Mouse (Mus musculus) T-helper 2 cell (primary cell): ENCODE measurements at regions not wholly inside any gene's neighbourhood (a gene's known extent, or its start where the extent isn't known, plus 50 kb on each side); places are given as distances from the start of the nearest gene placed in this dataset.

Experiments used
- in situ Hi-C: fragments of 300-600 bp; cut with MboI, MseI; formaldehyde crosslinking; loops from one replicate; pipeline ENCODE4 v1.15.1; 2025; ENCODE audit warnings: high pct_unique_total_duplicates

- in situ Hi-C loops = no loop called here
Observed at GRCm38 (mm10) chr7:130073388-130073787, 446.8 kb downstream of the Ate1 start.

DNA sequence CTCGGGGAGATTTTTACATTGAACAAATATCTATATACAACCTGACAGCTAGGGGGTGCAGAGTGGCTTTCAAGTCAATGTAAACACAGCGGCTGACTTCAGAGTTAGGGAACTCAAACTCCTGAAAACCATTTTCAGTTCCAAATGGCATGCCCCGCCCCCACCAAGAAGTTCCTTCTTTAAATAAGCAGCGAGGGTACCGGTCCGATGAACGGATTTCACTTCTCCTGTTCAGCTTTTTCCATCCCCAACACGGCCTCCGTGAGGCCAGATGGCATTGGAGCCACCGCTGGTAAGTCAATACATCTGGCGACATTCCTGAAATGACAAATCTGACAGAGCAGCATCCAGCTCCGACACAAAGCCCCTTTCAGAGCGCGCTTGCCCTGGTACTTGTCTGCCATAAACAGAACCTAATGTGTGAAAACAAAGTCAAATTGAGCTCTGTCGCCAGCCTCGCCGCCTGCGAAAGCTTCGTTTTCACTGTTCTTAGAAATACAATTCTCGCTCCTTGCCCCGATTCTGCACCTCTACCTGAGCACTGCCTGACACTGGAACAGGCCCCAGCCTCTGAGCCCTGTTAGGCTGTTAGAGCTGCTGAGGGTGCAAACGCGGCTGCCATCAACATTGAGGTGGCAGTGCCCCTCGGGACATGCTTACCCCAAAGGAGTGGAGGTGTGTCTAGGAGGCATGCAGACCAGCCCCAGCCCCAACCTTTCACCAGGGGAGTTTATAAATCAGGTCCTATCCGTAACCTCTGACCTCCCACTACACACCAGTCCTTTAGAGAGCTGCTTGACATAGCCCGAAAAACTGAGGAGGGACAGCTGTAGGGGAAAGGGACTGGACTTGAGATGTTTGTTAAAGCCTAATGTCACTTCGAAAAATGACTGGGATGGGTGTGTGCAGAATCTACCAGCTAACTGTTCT is 446.0 kb downstream of the Ate1 start:
- in situ Hi-C loops = no loop called here

DNA sequence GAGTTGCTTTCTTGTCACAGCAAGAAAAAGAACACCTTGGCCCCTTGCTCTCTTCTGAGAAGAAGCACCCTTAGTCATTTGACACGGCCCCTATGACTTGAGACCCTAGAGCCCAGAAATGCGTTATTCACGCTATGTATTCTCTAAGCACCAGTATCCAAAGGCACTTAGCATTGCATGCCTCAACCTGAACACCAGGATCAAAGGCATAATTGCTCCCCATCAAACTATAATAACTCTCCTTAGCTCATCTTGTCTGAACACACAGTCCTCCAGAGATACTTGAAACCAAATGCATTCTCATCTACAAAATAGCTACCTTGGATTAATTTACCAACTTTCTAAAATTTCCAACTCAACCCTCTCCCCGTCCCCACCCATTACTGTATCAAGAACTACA is 437.5 kb downstream of the Ate1 start:
- in situ Hi-C loops = no loop called here

DNA sequence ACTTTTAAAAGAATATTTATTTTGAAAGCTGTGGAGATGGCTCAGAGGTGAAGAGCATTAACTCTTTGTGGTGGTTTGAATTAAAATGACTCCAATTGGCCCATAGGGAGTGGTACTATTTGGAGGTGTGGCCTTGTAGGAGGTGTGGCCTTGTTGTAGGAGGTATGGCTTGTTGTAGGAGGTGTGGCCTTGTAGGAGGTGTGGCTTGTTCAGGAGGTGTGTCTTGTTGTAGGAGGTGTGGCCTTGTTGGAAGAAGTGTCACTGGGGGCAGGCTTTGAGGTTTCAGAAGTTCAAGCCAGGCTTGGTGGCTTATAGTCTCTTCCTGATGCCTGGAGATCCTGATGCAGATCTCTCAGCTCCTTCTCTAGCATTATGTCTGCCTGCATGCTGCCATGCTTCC is 434.5 kb downstream of the Ate1 start:
- in situ Hi-C loops = no loop called here

DNA sequence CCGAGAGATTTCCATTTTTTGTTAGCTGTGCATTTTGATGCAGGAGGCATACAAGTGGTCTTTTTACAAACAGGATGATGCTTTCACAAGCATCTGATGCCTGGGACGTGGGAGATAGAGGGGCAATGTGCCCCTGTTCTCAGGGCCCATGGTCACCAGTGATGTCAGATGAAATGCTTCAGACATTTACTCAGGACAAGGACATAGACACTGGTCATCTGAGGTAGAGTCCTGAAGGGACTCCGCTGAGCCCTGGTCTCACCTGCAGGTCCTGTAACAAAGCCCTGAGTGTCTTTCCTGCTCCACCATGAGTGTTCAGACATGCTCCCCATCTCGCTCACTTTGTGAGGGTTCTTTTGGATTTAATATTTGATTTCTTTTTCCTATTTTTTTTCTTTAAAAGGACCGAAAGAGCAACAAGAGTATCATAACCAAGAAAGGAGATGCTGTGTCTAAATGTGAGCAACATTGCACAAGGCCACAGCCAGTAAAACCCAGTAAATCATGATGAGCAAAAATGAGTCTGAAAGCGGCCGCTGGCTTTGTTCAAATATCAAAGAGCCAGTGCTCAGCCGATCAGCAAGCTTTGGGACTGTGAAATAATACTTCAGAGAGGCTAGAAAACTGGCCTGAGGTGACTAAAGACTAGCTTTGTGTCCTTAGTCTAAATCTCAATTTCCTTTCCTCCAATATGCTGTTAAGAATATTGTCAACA is 430.1 kb downstream of the Ate1 start:
- in situ Hi-C loops = no loop called here

DNA sequence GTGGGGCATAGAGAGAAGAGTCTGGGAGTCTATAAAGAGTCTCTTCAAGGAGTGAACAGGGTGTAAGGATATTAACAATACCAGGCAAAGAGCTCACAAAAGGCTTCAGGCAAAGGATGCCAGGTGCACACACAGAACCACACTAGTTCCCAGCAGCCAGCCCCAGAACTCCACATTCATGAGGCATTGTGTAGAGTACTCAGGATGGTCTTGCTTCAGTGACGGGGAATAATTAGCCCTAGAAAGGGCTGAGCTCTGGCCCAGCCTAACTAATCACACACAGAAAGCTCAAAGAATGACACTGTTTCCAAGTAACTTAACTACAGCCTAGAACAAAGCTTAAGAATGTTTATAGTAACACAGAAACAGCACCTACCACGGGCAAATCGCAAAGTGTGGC is 428.2 kb downstream of the Ate1 start:
- in situ Hi-C loops = no loop called here

DNA sequence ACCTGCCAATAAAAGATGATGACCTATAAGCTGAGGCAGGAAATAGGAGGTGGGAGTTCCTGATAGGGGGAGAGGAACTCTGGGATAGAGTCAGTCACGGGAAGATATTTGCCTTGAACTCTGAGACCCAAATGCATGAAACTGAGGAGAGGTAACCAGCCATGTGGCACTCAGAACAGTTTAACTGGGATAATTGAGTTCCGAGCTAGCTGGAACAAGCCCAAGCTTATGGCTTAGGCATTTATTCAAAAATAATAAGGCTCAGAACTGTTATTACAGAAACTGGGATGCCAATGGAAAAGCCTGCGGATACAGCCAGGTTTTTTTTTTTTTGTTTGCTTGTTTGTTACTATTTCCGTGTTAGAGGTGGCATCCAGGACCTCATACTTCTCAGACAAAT is 425.0 kb downstream of the Ate1 start:
- in situ Hi-C loops = no loop called here

DNA sequence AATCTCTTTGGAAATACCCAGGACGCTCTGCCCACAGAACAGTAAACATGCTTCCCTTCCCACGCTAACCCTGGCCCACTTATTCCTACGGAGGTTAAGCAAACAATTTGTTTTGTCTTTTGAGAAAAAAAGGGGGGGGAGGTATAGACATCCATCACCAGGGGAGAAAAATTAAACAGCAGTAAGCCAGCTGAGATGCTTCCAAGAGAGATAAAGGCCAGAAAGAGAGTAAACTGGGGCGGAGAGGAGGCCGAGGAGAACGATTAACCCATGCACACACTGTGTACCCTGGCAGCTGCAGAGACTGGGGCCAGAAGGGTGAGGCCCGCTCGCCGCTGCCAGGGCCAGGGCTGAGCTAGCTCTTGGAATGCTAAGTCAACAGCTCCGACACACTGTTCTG is 421.6 kb downstream of the Ate1 start:
- in situ Hi-C loops = no loop called here

DNA sequence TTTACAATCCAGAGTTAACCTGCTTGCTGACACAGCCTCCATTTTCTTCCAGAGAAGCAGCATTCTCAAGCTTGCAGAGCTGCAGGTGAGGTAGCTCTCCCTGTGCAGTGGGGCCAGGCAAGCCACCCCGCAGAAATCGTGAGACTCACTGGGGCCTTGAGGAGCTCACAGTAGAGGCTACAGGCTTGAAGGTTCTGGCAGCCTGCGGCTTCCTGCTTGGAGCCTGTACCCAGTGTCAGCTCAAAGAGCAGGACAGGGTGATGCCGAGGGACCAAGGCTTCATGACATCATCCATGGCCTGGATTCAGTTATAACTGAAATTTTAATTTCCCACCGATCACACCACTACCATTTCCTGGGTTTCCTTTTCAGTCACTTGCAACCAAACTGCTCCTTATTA is 417.5 kb downstream of the Ate1 start:
- in situ Hi-C loops = no loop called here

DNA sequence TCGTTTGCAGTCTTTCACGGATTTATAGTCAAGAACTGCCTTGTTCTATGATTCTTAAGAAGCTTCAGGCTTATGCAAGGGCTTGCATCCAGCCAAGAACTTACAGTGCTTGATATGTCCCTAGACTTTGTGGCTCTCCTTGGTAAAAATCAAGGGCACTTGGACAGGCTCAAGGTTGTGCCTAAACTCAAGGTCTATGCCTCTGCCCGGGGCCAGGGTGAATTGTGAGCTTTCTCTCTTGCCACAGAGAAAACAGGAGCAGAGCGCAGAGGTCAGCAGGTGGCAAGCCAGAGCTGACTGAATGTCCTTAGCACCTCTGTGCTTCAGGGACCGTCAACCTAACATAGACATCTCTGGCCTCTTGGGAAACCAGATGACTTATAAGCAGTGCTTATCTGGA is 413.2 kb downstream of the Ate1 start:
- in situ Hi-C loops = no loop called here

DNA sequence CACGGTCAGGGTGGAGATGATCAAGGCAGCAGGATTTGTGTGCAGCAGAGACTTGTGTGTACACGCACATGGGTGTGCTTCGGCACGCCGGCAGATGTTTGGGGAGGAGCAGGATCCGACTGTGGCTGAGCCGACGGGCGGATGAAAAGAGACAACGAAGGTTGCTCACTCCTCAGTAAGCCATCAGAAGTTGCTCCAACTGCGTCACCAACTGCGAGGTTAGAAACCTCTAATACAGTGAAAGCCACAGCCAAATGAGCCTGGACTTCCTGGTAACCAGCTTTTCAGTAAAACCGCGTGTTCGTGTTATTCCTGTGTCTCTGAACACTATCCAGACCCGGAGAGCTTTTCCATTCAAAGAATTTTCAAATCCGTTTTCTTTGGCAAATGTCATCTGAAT is 411.8 kb downstream of the Ate1 start:
- in situ Hi-C loops = no loop called here
